In genomic region chr9:107551890-107552355, GRCm38 (mm10) we compare ENCODE assay signal across 8 mouse cellular contexts. TPM values are rescaled to one million over a fixed set of nuclear protein-coding genes. Genes with fewer than 3 reads are reported as not detected.
DNase-seq lines count a peak whose midpoint lies in the region; ATAC-seq and TF ChIP-seq lines count a peak whose summit lies in the region.

No protein-coding gene starts in this region.

- no peak for TF ChIP-seq CTCF in lung, postnatal 0 days (IDR thresholded peaks at IDR 0.05)
- TF ChIP-seq CTCF in small intestine, adult 2 months (IDR thresholded peaks at IDR 0.05; ENCODE audit: extremely low read depth, insufficient read length, insufficient replicate concordance, low read depth, low read length), result no peak

- H3K36me3 ChIP-seq in lung, postnatal 0 days (ENCODE audit: insufficient read depth, low read length), result no peaks in the 10 kb centered on the region
- no peaks in the 10 kb centered on the region; the same call in 1 of the 2 replicates for H3K36me3 ChIP-seq in limb, embryonic 11.5 days (ENCODE audit: control insufficient read depth, insufficient read depth, low read length)
- H3K36me3 ChIP-seq in small intestine, adult 2 months (ENCODE audit: control insufficient read depth, insufficient read depth, low read length), result no peaks in the 10 kb centered on the region

- no peak for ATAC-seq in lung, postnatal 0 days
- no peak for ATAC-seq in limb, embryonic 11.5 days (ENCODE audit: insufficient number of reproducible peaks, low FRiP score, low TSS enrichment, low read depth)
- ATAC-seq in CD4-positive, CD25-positive, alpha-beta regulatory T cell, adult 4 months, result no peak

- no peaks in the 10 kb centered on the region for H3K9me3 ChIP-seq in lung, postnatal 0 days (ENCODE audit: low read length)
- no peaks in the 10 kb centered on the region for H3K9me3 ChIP-seq in limb, embryonic 11.5 days (ENCODE audit: control insufficient read depth, low read length)

- H3K27me3 ChIP-seq in lung, postnatal 0 days (replicated peaks; ENCODE audit: insufficient read depth, low read length), result no peaks in the 10 kb centered on the region
- no peaks in the 10 kb centered on the region for H3K27me3 ChIP-seq in limb, embryonic 11.5 days (ENCODE audit: control insufficient read depth, insufficient read depth, low read length)
- no peaks in the 10 kb centered on the region for H3K27me3 ChIP-seq in small intestine, adult 2 months (ENCODE audit: control insufficient read depth, insufficient read depth, low read length)

- peak; percentile 43 for DNase-seq in embryo, embryonic 10 days (ENCODE audit: low spot score)
- DNase-seq in embryo, embryonic 11 days, result no peak
- no peak for DNase-seq in lung, postnatal 0 days (ENCODE audit: low spot score)
- DNase-seq in lung, postnatal 4 days, result no peak
- no peak for DNase-seq in limb, embryonic 11.5 days (ENCODE audit: low spot score)
- no peak for DNase-seq in gastrocnemius, postnatal 14 days

- intact Hi-C loops in gastrocnemius, postnatal 14 days (cut with DNase I; ENCODE audit: low total_unique reads), result no loop called here

- TF ChIP-seq POLR2A in small intestine, adult 2 months (IDR thresholded peaks at IDR 0.05; ENCODE audit: low read depth, low read length), result no peak; the same call in 1 of the 2 replicates

- WGBS in lung, postnatal 0 days, result 5% methylated on average over 8 of the region's 8 CpGs
- 6% methylated on average over 8 of the region's 8 CpGs for WGBS in limb, embryonic 11.5 days
- 49% methylated on average over 8 of the region's 8 CpGs for WGBS in small intestine, adult 2 months

- H3K4me3 ChIP-seq in lung, postnatal 0 days (ENCODE audit: low read depth, low read length), result peak overlapping the region; percentile 42
- H3K4me3 ChIP-seq in limb, embryonic 11.5 days (ENCODE audit: low read depth, low read length), result peak overlapping the region; percentile 52
- H3K4me3 ChIP-seq in small intestine, adult 2 months (ENCODE audit: low read depth, low read length), result peak overlapping the region; percentile 65

- 0 out of 2 replicates have a peak overlapping the region, but pooled peaks have one; percentile 26 for H3K27ac ChIP-seq in lung, postnatal 0 days (ENCODE audit: low read length)
- H3K27ac ChIP-seq in limb, embryonic 11.5 days (replicated peaks; ENCODE audit: low read depth, low read length), result peak overlapping the region; percentile 47
- peak overlapping the region; percentile 27; the same call in 1 of the 2 replicates for H3K27ac ChIP-seq in small intestine, adult 2 months (ENCODE audit: insufficient read depth, low read depth, low read length)

- TF ChIP-seq EP300 in lung, postnatal 0 days (IDR thresholded peaks at IDR 0.05), result no peak

- peak overlapping the region; percentile 68 for H3K4me2 ChIP-seq in lung, postnatal 0 days (replicated peaks; ENCODE audit: low read depth, low read length)
- peak overlapping the region; percentile 96 for H3K4me2 ChIP-seq in limb, embryonic 11.5 days (ENCODE audit: low read depth, severe bottlenecking)

- H3K9ac ChIP-seq in lung, postnatal 0 days (replicated peaks; ENCODE audit: low read depth), result peak overlapping the region; percentile 39; the same call in 1 of the 2 replicates
- peak overlapping the region; percentile 79 for H3K9ac ChIP-seq in limb, embryonic 11.5 days (ENCODE audit: low read length)

- H3K4me1 ChIP-seq in lung, postnatal 0 days (ENCODE audit: insufficient read depth, low read depth, low read length), result peaks cover 38% of the 10 kb centered on the region
- H3K4me1 ChIP-seq in limb, embryonic 11.5 days (ENCODE audit: control insufficient read depth, insufficient read depth, low read length), result peaks cover 49% of the 10 kb centered on the region
- H3K4me1 ChIP-seq in small intestine, adult 2 months (ENCODE audit: control insufficient read depth, insufficient read depth, insufficient read length, low read length), result peaks cover 21% of the 10 kb centered on the region

RNA-seq across cellular contexts. Expression of gene Rassf1, which starts 0.6 kb away (rescaled TPM):
- polyA plus RNA-seq in lung, postnatal 0 days (2015; fragmentation: Nextera tagmentation; extraction: Ambion mirVana), result 86.1 and 97.7 TPM in 2 replicates
- 46.7 and 49.3 TPM in 2 replicates for polyA plus RNA-seq in limb, embryonic 11.5 days (2014; fragmentation: Nextera tagmentation; extraction: Ambion mirVana)
- polyA plus RNA-seq in small intestine, adult 2 months (2012; rRNA removed), result 14.1 and 33.2 TPM in 2 replicates
- 10 to 100 TPM; 11.1 to 11.6 TPM for total RNA-seq in gastrocnemius, postnatal 14 days (2021)
- 10 to 100 TPM; 77.8 to 89.5 TPM for polyA plus RNA-seq in CD4-positive, CD25-positive, alpha-beta regulatory T cell, adult 4 months (2017; shearing (Covaris generic))

RNA-seq across cellular contexts. Expression of gene Zmynd10, which starts 4.8 kb away (rescaled TPM):
- 9.1 and 10.7 TPM in 2 replicates for polyA plus RNA-seq in lung, postnatal 0 days (2015; fragmentation: Nextera tagmentation; extraction: Ambion mirVana)
- polyA plus RNA-seq in limb, embryonic 11.5 days (2014; fragmentation: Nextera tagmentation; extraction: Ambion mirVana), result 0.79 and 0.95 TPM in 2 replicates
- 0.32 and 0.69 TPM in 2 replicates for polyA plus RNA-seq in small intestine, adult 2 months (2012; rRNA removed)
- total RNA-seq in gastrocnemius, postnatal 14 days (2021), result not detected
- 1 to 10 TPM in 1 of 2 experiments, not detected in 1; 3.0 TPM for polyA plus RNA-seq in CD4-positive, CD25-positive, alpha-beta regulatory T cell, adult 4 months (2017; shearing (Covaris generic))

RNA-seq across cellular contexts. Expression of gene Nprl2, which starts 9.9 kb away (rescaled TPM):
- 24.7 and 28.0 TPM in 2 replicates for polyA plus RNA-seq in lung, postnatal 0 days (2015; fragmentation: Nextera tagmentation; extraction: Ambion mirVana)
- 36.5 and 40.9 TPM in 2 replicates for polyA plus RNA-seq in limb, embryonic 11.5 days (2014; fragmentation: Nextera tagmentation; extraction: Ambion mirVana)
- polyA plus RNA-seq in small intestine, adult 2 months (2012; rRNA removed), result 15.6 and 23.3 TPM in 2 replicates
- 1 to 10 TPM; 7.5 to 7.7 TPM for total RNA-seq in gastrocnemius, postnatal 14 days (2021)
- 10 to 100 TPM; 54.1 to 59.0 TPM for polyA plus RNA-seq in CD4-positive, CD25-positive, alpha-beta regulatory T cell, adult 4 months (2017; shearing (Covaris generic))

RNA-seq across cellular contexts. Expression of gene Cyb561d2, which starts 9.9 kb away (rescaled TPM):
- polyA plus RNA-seq in lung, postnatal 0 days (2015; fragmentation: Nextera tagmentation; extraction: Ambion mirVana), result 29.7 and 34.7 TPM in 2 replicates
- 13.1 and 14.1 TPM in 2 replicates for polyA plus RNA-seq in limb, embryonic 11.5 days (2014; fragmentation: Nextera tagmentation; extraction: Ambion mirVana)
- 35.6 and 47.7 TPM in 2 replicates for polyA plus RNA-seq in small intestine, adult 2 months (2012; rRNA removed)
- total RNA-seq in gastrocnemius, postnatal 14 days (2021), result 1 to 10 TPM; 2.2 to 2.5 TPM
- 10 to 100 TPM; 67.6 to 79.7 TPM for polyA plus RNA-seq in CD4-positive, CD25-positive, alpha-beta regulatory T cell, adult 4 months (2017; shearing (Covaris generic))

RNA-seq across cellular contexts. Expression of gene Tusc2, which starts 11.1 kb away (rescaled TPM):
- polyA plus RNA-seq in lung, postnatal 0 days (2015; fragmentation: Nextera tagmentation; extraction: Ambion mirVana), result 38.1 and 41.5 TPM in 2 replicates
- polyA plus RNA-seq in limb, embryonic 11.5 days (2014; fragmentation: Nextera tagmentation; extraction: Ambion mirVana), result 57.3 and 60.2 TPM in 2 replicates
- polyA plus RNA-seq in small intestine, adult 2 months (2012; rRNA removed), result 38.8 and 49.7 TPM in 2 replicates
- total RNA-seq in gastrocnemius, postnatal 14 days (2021), result 10 to 100 TPM; 21.8 to 23.1 TPM
- polyA plus RNA-seq in CD4-positive, CD25-positive, alpha-beta regulatory T cell, adult 4 months (2017; shearing (Covaris generic)), result 1 to 10 TPM; 4.1 to 8.1 TPM
